Mouse (Mus musculus) cerebellum, adult 9-10 months (tissue): ENCODE measurements around the gene Selenov.
"Not testable (repeated sequence)": the region's sequence is repeated elsewhere in the genome, so short reads cannot be mapped to it uniquely, and the experiment has no call there.

Experiments used
- DNase-seq: peaks from one replicate; pipeline ENCODE4 v3.0.0; 2022

Selenov gene

DNA sequence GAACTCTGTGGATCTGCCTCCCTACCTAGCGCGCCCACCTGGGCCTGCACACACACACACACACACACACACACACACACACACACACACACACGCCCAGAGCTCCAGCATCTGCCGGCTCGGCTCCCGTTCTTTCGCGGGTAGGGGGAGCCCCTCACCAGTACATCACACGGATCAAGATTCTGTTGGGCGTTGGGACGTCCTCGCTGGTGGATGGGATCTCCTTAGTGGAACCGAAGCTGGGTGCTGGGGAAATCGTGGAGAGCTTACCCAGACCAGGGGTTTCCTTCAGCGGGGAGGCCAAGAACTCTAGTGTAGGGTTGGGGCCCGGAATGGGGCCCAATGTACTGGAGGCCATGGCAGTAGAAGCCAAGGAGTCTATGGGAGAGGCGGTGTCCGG lies 821 bp downstream of the Selenov start:
- DNase-seq = peak; percentile 2

GRCm38 (mm10) chr7:28280630-28281029 lies 10.4 kb downstream of the Selenov start:
- no peak for DNase-seq

GRCm38 (mm10) chr7:28278279-28278652 lies 12.7 kb downstream of the Selenov start:
- no peak for DNase-seq

- DNase-seq = peak; percentile 96
These were observed 13.2 kb downstream of the Selenov start, which contains the start of gene Eid2b for GRCm38 (mm10) chr7:28277615-28278278. Eid2b (plus strand) TSS chr7:28277739.

- DNase-seq = no peak
These were observed 13.8 kb downstream of the Selenov start for GRCm38 (mm10) chr7:28277237-28277614.

DNA sequence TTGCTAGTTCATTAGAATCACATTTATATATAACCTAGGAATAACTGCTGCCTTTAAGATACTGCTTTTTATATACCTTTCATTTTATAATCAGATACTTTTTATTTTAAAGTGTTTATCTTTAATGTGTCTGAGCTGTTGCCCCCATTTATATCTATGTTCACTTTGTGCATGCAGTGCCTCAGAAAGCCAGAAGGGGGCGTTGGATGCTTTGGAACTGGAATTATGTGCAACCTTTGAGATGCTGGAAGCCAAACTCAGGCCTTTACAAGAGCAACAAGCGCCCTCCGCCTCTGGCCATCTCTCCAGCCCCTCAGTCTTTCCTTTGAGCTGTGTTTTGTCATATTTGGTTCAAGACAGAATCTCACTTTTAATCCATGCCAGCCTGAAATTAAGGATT lies 19.2 kb downstream of the Selenov start:
- no peak for DNase-seq

DNA sequence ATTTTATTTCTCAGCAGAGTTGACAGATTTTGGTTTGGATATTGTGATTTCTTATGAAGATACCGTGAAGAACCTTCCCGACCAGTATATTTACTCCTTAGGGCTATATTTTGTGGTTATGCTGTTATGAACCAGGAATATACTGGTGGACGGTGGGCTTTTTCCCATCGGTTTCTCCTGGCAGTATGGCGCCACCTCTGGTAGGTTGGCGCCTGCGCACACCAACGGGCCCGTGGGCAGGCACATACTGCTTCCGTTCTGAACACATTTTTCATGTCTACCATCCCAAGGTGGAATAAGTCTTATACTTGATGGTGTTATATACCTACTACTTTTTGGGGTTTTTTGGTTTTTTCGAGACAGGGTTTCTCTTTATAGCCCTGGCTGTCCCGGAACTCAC lies 21.6 kb downstream of the Selenov start:
- DNase-seq = no peak

GRCm38 (mm10) chr7:28268576-28268975 lies 22.4 kb downstream of the Selenov start:
- no peak for DNase-seq

GRCm38 (mm10) chr7:28268042-28268531 lies 22.9 kb downstream of the Selenov start:
- DNase-seq = peak; percentile 58

GRCm38 (mm10) chr7:28267129-28268041 lies 23.6 kb downstream of the Selenov start, which contains the start of gene Eid2:
Eid2 (plus strand) TSS chr7:28267881.
- peak; percentile 91 for DNase-seq

DNA sequence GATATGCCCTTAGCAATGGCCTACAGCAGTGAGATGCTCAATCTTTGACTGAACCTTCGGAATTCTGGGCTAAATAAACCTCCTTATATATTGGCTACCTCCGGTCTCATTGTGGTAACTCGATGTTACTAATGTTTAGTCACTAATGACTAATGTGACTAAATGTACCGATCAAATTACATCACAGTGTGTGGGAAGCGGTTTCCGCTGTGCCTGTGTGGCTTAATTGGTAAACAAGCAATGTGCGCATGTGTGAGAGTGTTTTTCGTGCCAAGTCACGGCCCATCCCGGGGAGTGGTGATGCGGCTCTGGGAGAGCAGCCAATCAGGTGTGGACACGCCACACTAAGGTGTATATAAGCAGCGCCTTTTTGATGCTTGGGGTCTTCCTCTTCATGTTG lies 25.6 kb downstream of the Selenov start:
- no peak for DNase-seq

DNA sequence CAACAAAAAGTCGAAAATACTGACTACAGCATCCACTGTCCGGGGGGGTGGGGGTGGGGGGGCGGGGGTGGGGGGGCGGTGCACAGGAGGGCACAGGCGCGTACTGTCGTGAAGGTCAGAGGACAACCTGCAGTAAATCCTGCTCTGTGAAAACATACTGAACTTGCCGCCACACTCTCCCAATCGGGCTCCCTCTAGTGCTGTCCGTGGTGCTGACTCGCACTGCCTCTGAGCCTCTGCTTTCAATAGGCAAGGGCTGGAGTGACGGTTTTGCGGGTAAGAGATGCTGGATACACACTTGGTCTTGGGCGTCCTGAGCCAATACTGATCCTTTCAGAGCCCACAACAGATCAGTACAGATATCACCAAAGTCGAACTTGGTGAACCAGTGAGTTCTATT lies 27.2 kb downstream of the Selenov start:
- DNase-seq = no peak

GRCm38 (mm10) chr7:28262861-28263260 lies 28.1 kb downstream of the Selenov start:
- DNase-seq = no peak

DNA sequence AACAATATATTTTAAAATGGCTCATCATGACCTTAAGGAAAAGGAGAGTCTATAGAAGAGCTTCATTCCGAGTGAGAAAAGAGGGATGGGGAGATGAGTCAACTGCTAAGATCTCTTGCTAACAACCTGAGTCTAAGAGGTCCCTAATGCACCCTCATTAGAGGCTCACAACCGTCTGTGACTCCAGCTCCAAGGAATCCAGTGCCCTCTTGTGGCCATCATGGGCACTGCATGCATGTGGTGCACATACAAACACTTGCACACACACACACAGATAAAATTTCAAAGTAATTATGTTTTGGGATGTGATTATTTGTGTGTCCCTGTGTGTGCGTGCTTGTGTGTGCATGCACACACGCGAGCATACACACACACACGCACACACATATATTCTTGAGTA lies 35.5 kb downstream of the Selenov start:
- DNase-seq = no peak

- no peak for DNase-seq
These were observed 36.4 kb downstream of the Selenov start for GRCm38 (mm10) chr7:28254591-28254990.

GRCm38 (mm10) chr7:28251976-28252375 lies 39.0 kb downstream of the Selenov start:
- no peak for DNase-seq

- DNase-seq = no peak
These were observed 42.0 kb downstream of the Selenov start for GRCm38 (mm10) chr7:28248957-28249356.

GRCm38 (mm10) chr7:28243943-28244342 lies 47.0 kb downstream of the Selenov start:
- DNase-seq = not testable (repeated sequence)
